Mouse (Mus musculus) megakaryocyte, embryonic 14.5 days (primary cell): ENCODE data around the gene Gpank1. TPM values are rescaled to one million over a fixed set of nuclear protein-coding genes. Genes with fewer than 3 reads are reported as not detected.

Source experiments
- H3K27me3 ChIP-seq: replicated peaks from 2 replicates; pipeline ENCODE3; 2012; ENCODE audit warnings: inconsistent platforms
- H3K36me3 ChIP-seq: replicated peaks from 2 replicates; pipeline ENCODE3; 2012; ENCODE audit warnings: low read length, inconsistent platforms, mixed read lengths
- H3K4me1 ChIP-seq: 2 replicates; pipeline ENCODE4 v1.6.1; 2012; ENCODE audit warnings: inconsistent platforms
- H3K4me3 ChIP-seq: replicated peaks from 2 replicates; pipeline ENCODE3; 2012; ENCODE audit warnings: moderate library complexity, mild to moderate bottlenecking, inconsistent platforms
- H3K9me3 ChIP-seq: 2 replicates; pipeline ENCODE4 v1.6.1; 2012; ENCODE audit warnings: inconsistent platforms
- FLI1 ChIP-seq: IDR thresholded peaks from 2 replicates; pipeline ENCODE4 v1.6.1; 2012; ENCODE audit warnings: low read length, inconsistent platforms, mixed read lengths
- GATA1 ChIP-seq: IDR thresholded peaks from 3 replicates; pipeline ENCODE4 v1.6.1; 2012; ENCODE audit warnings: mixed read lengths, low read length, inconsistent platforms, borderline replicate concordance
- polyA plus RNA-seq: library from polyadenylated mRNA; stranded (reverse); fragments of >175 nt; gene quantifications from 2 replicates; pipeline ENCODE4 v1.2.3, GENCODE M21; 2012; ENCODE audit warnings: low replicate concordance; ENCODE audit not compliant: insufficient read depth

The Gpank1 gene
- polyA plus RNA-seq, 1 experiment = 46.5 TPM

- peaks cover 35% of the 10 kb centered on the region for H3K4me1 ChIP-seq
- no peak for TF ChIP-seq GATA1
- no peak for TF ChIP-seq FLI1
- no peak overlapping the region for H3K4me3 ChIP-seq
- no peaks in the 10 kb centered on the region for H3K27me3 ChIP-seq
- H3K9me3 ChIP-seq = no peaks in the 10 kb centered on the region
- H3K36me3 ChIP-seq = peaks cover 100% of the 10 kb centered on the region
These were observed 36.5 kb downstream of the Gpank1 start for GRCm38 (mm10) chr17:35157661-35158175.

DNA sequence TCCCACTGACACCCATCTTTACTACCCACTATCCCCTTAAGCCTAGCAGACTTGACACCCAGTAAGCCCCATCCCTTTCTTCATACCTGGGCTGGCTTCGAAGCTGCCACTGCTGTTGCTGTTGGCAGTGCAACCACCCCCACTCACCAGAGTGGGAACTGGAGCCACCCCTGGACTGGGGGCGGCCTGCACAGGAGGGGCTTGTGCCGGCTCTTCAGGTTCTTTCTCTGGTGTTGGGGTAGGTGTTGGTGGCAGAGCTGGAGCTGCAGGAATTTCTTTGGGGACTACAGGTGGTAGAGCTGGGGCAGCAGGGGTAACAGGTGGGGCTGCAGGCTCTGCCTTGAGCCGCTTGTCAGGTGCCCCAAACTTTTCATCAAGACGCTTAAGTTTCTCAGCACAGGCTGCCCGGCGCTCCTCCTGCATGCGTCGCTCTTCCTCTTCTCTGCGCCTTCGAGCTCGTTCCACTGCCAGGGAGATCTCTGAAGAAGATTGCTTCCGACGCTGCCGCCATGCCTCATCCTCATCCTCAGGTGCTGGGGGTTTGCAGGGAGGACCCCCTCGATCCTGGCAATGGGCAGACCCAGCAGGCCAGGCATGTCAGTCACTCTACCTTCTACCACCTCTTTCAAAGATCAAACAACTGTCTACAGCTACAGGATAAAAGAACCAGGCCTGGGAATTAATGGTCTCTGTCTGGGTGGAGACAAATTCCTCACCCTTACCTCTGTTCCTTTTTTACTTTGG is 37.8 kb downstream of the Gpank1 start:
- TF ChIP-seq FLI1 = no peak
- TF ChIP-seq GATA1 = no peak
- no peak overlapping the region for H3K4me3 ChIP-seq
- H3K9me3 ChIP-seq = no peaks in the 10 kb centered on the region
- peaks cover 96% of the 10 kb centered on the region for H3K36me3 ChIP-seq
- peaks cover 44% of the 10 kb centered on the region for H3K4me1 ChIP-seq
- H3K27me3 ChIP-seq = no peaks in the 10 kb centered on the region

GRCm38 (mm10) chr17:35159638-35160037 is 38.4 kb downstream of the Gpank1 start:
- TF ChIP-seq GATA1 (no peak), FLI1 (no peak)

GRCm38 (mm10) chr17:35161421-35161820 is 40.2 kb downstream of the Gpank1 start:
- Histone ChIP-seq H3K36me3 (peaks cover 72% of the 10 kb centered on the region), H3K27me3 (no peaks in the 10 kb centered on the region), H3K4me1 (peaks cover 40% of the 10 kb centered on the region), H3K4me3 (peak overlapping the region; percentile 26), H3K9me3 (no peaks in the 10 kb centered on the region)
- TF ChIP-seq FLI1 (no peak), GATA1 (no peak)

More at GRCm38 (mm10) chr17:35159638-35160037, 38.4 kb downstream of the Gpank1 start:
- H3K27me3 ChIP-seq = no peaks in the 10 kb centered on the region
- H3K4me1 ChIP-seq = peaks cover 44% of the 10 kb centered on the region
- H3K9me3 ChIP-seq = no peaks in the 10 kb centered on the region
- H3K4me3 ChIP-seq = no peak overlapping the region
- peaks cover 90% of the 10 kb centered on the region for H3K36me3 ChIP-seq

DNA sequence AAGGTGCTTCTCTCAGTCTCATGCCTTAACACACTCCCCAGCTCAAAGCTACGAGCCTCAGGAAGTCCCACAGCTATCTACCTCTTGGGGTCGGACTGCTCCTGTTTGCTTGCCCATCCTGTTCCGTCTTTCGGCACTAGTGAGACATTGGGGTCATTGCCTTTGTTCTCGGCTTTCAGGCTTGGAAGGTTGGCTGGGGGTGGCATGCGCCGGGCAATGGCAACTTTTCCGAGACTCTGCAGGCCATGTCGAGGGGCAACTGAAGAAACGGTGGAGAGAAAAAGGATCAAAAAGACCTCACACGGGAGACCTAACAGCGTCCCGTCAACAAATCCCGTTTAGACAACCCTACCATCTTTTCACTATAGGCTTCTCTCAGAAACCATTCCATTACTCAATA is 40.9 kb downstream of the Gpank1 start:
- peak overlapping the region; percentile 71 for H3K4me3 ChIP-seq
- no peaks in the 10 kb centered on the region for H3K9me3 ChIP-seq
- TF ChIP-seq FLI1 (no peak), GATA1 (no peak)
- no peaks in the 10 kb centered on the region for H3K27me3 ChIP-seq
- peaks cover 45% of the 10 kb centered on the region for H3K4me1 ChIP-seq
- peaks cover 65% of the 10 kb centered on the region for H3K36me3 ChIP-seq

GRCm38 (mm10) chr17:35162730-35163129 is 41.5 kb downstream of the Gpank1 start:
- Histone ChIP-seq H3K4me3 (peak overlapping the region; percentile 96), H3K27me3 (no peaks in the 10 kb centered on the region), H3K4me1 (peaks cover 47% of the 10 kb centered on the region)

GRCm38 (mm10) chr17:35163326-35164081 is 42.2 kb downstream of the Gpank1 start:
- no peak for TF ChIP-seq GATA1
- no peak for TF ChIP-seq FLI1
- Histone ChIP-seq H3K27me3 (no peaks in the 10 kb centered on the region), H3K9me3 (no peaks in the 10 kb centered on the region), H3K4me3 (peak overlapping the region; percentile 96), H3K36me3 (peaks cover 55% of the 10 kb centered on the region), H3K4me1 (peaks cover 55% of the 10 kb centered on the region)

More at GRCm38 (mm10) chr17:35162730-35163129, 41.5 kb downstream of the Gpank1 start:
- Histone ChIP-seq H3K9me3 (no peaks in the 10 kb centered on the region), H3K36me3 (peaks cover 60% of the 10 kb centered on the region)
- TF ChIP-seq FLI1 (no peak), GATA1 (no peak)

- H3K4me3 ChIP-seq = peak overlapping the region; percentile 96
- H3K36me3 ChIP-seq = peaks cover 48% of the 10 kb centered on the region
- no peaks in the 10 kb centered on the region for H3K27me3 ChIP-seq
- no peak for TF ChIP-seq GATA1
- no peak for TF ChIP-seq FLI1
- no peaks in the 10 kb centered on the region for H3K9me3 ChIP-seq
- peaks cover 60% of the 10 kb centered on the region for H3K4me1 ChIP-seq
These were observed 42.9 kb downstream of the Gpank1 start for GRCm38 (mm10) chr17:35164218-35164567.

DNA sequence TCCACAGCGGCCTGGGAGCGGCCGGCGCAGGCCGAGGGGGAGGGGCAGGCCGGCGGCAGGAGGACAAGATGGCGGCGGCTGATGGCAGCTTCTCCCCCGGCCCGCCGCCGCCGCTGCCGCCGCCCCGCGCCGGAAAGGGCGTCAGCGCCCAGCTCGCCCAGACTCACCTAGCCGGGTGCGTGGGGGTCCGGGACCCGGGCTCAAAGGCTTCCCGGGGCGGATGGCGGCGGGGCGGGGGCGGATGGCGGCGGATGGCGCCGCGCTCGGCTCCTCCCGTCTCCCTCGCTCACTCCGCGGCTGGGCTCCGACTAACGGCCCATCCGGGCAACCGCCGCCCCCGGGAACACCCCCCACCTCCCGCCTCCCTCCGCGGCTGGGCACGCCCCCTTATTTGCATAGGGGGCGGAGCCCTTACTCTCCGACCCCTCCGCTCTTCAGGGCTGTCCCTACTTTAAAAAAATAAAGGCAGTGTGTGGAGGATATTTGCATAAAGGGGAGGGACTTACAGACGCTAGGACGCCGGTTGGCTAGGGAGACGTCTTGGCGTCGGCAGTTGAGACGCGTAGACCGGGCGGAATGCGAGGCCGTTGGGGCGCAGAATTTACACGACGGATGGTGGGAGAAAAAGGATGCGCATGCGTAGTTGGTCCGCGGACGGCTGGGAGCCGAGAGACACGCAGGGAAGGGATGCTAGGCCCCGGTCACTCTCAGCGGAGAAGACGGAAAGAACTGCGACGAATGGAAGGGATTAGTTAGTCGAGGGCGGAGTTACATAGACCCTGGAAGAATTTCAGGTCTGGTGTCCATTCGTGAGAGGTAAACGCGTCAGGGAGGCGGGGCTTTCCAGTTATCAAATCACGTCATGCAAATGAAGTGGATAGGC is 43.6 kb downstream of the Gpank1 start, which contains the start of gene Prrc2a:
Gene Prrc2a, minus strand, starts transcription at position 330 of the 883 bp plus-strand sequence.
- no peaks in the 10 kb centered on the region for H3K9me3 ChIP-seq
- TF ChIP-seq GATA1 = 0 out of 3 replicates have a peak, but pooled peaks have one; percentile 4
- no peak for TF ChIP-seq FLI1
- no peaks in the 10 kb centered on the region for H3K27me3 ChIP-seq
- H3K4me3 ChIP-seq = peak within 1 kb of the TSS; percentile 96
- H3K4me1 ChIP-seq = peaks cover 61% of the 10 kb centered on the region
- peaks cover 42% of the 10 kb centered on the region for H3K36me3 ChIP-seq
